ENCODE assay signal across 15 mouse cellular contexts in genomic region chr5:34202006-34202405, GRCm38 (mm10). TPM values are rescaled to one million over a fixed set of nuclear protein-coding genes. Genes with fewer than 3 reads are reported as not detected.
"Had no signal": no experiment of that assay in that cellular context is flagged by ENCODE, and none has a peak within 500 bp of the region (broad histone marks: within the 10 kb centered on the region; RNA-seq: fewer than 3 reads in every experiment).

No protein-coding gene starts in this region.

- ATAC-seq: intestine, postnatal 0 days; liver, embryonic 12.5 days had no signal

- H3K27ac ChIP-seq: layer of hippocampus, adult 2 months; limb, embryonic 10.5 days; limb, embryonic 13.5 days; liver, embryonic 12.5 days; liver, embryonic 15.5 days; stomach, postnatal 0 days had no signal

- H3K4me3 ChIP-seq: layer of hippocampus, adult 2 months; limb, embryonic 10.5 days; limb, embryonic 13.5 days; liver, embryonic 12.5 days; liver, embryonic 15.5 days had no signal

- H3K9ac ChIP-seq: limb, embryonic 13.5 days; liver, embryonic 12.5 days; liver, embryonic 15.5 days had no signal

- H3K9me3 ChIP-seq: limb, embryonic 10.5 days; limb, embryonic 13.5 days; liver, embryonic 12.5 days; liver, embryonic 15.5 days had no signal

- H3K36me3 ChIP-seq: limb, embryonic 10.5 days; limb, embryonic 13.5 days; liver, embryonic 12.5 days; liver, embryonic 15.5 days had no signal

- DNase-seq: layer of hippocampus, adult 9-11 months; liver; lung, adult 2 months; midbrain, embryonic 14.5 days; right cerebral cortex, adult 18-20 months; right cerebral cortex, postnatal 14 days; right cerebral cortex, postnatal 4 days had no signal

- H3K4me1 ChIP-seq: limb, embryonic 10.5 days; limb, embryonic 13.5 days; liver, embryonic 12.5 days; liver, embryonic 15.5 days had no signal

- H3K27me3 ChIP-seq: limb, embryonic 13.5 days; liver, embryonic 12.5 days; liver, embryonic 15.5 days had no signal

- H3K4me2 ChIP-seq: limb, embryonic 13.5 days; liver, embryonic 12.5 days; liver, embryonic 15.5 days; midbrain, embryonic 11.5 days had no signal

RNA-seq across cellular contexts. Expression of gene Poln, which starts 32.8 kb away (rescaled TPM):
- polyA plus RNA-seq: intestine, postnatal 0 days had no signal
